Mouse (Mus musculus): ENCODE measurements at regions not wholly inside any gene's neighbourhood (a gene's known extent, or its start where the extent isn't known, plus 50 kb on each side); places are given as distances from the start of the nearest gene placed in this dataset.

DNA sequence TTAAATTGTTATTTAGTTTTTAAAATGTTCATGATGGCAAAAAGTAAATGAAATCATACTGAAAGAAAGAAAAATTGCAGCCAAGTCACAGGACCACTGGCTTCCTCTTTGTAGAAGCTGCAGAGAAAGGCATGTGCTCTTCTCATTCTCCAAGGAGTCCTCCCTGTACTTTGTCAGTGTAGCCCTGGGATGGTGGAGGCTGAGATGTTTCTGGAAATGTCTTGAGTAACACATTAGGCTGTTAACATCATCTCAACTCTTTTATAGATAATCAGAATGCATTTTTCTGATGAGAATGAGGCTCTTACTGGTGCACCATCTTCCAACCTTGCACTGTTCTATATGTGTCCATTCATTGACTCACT is 128.3 kb upstream of the Tle1 start:
- TF ChIP-seq CTCF (IDR thresholded peaks at IDR 0.05; ENCODE audit: control insufficient read depth, insufficient read depth, insufficient read length): no peak
- TF ChIP-seq MYOD1 (IDR thresholded peaks at IDR 0.05; ENCODE audit: control insufficient read depth, insufficient read length, low read depth): no peak
- TF ChIP-seq MAX (IDR thresholded peaks at IDR 0.05): no peak
- no peak for TF ChIP-seq USF1 (IDR thresholded peaks at IDR 0.05; ENCODE audit: low read depth)
- no peak for TF ChIP-seq MYOG (IDR thresholded peaks at IDR 0.05; ENCODE audit: control insufficient read depth, extremely low read depth, insufficient read length)

Measured in C2C12 (cell line).